Mouse (Mus musculus) midbrain, embryonic 10.5 days (tissue): ENCODE results near the gene Tmem9. TPM values are rescaled to one million over a fixed set of nuclear protein-coding genes. Genes with fewer than 3 reads are reported as not detected.

Experiments used
- DNase-seq: peaks from one replicate; pipeline ENCODE4 v3.0.0-alpha.2; 2017; ENCODE audit warnings: low spot score
- H3K27ac ChIP-seq: fragments of 300-500 bp; sonication (generic); replicated peaks from 2 replicates; pipeline ENCODE4 v1.5.1; 2016; ENCODE audit warnings: mild to moderate bottlenecking
- H3K27me3 ChIP-seq: fragments of 300-500 bp; sonication (generic); 2 replicates; pipeline ENCODE4 v1.6.1; 2016; ENCODE audit warnings: low read depth, mild to moderate bottlenecking; ENCODE audit not compliant: poor library complexity, severe bottlenecking
- H3K36me3 ChIP-seq: fragments of 300-500 bp; sonication (generic); 2 replicates; pipeline ENCODE4 v1.6.1; 2016; ENCODE audit warnings: mild to moderate bottlenecking, moderate library complexity
- H3K4me1 ChIP-seq: fragments of 300-500 bp; sonication (generic); 2 replicates; pipeline ENCODE4 v1.6.1; 2016
- H3K4me3 ChIP-seq: fragments of 300-500 bp; sonication (generic); 2 replicates; pipeline ENCODE4 v1.5.1; 2016; ENCODE audit warnings: mild to moderate bottlenecking, moderate library complexity
- H3K9me3 ChIP-seq: fragments of 300-500 bp; sonication (generic); replicated peaks from 2 replicates; pipeline ENCODE4 v1.6.1; 2016; ENCODE audit warnings: mild to moderate bottlenecking
- WGBS: fragments of 180-500 bp; shearing (Covaris S2); methylation state at CpG from one replicate; pipeline ENCODE4 v1.1.7; 2016; 5-methylcytosine and 5-hydroxymethylcytosine counted together
- polyA plus RNA-seq: library from polyadenylated mRNA; unstranded; fragments of >200 nt; fragmentation: Nextera tagmentation; extraction: Ambion mirVana; gene quantifications from 2 replicates; pipeline ENCODE4 v1.2.1, GENCODE M21; 2016

The Tmem9 gene
- polyA plus RNA-seq, result 149 and 156 TPM in 2 replicates

DNA sequence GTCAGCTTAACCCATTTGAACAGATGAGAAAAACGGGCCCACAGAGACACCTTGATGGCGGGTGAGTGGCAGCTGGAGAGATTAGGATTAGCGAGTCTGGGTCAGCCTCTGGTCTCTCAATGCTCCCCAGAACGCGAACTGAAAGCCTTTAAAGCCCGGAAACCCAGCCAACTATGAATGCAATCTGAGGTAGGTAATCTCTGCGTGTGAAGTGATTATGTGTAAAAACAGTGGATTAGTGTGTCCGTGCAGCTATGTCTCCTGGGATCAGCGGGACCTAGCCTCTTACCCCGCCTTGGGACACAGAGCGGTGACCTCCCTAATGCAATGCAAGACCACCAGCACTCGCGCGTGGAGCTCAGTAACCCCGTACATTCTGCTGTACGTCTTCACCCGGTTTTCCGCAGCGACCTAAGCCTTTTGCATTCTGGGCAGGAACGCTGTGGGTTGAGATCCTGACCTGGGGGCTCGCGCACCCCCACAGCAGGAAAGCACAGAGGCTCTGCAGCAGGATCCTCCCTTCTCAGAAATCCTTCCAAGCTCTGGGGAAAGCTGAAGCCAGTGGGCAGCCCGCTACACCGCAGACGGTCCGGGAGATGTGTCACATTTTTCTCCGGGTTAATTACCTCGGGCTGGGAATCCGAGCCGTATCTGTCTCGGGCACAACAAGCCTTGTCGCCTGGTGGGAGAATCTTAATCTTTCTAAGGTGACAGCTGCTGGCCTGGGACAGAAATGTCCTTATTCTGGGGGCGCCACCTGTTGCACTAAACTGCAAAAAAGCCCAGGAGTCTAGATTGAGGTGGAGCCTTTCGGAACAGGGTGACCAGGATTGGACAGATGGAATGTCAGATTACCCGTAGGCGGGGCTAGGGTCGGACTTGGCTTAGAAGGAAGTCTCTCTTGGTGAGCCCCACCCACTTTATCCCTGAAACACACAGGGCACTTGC, at the start of gene Tmem9:
Tmem9 (plus strand) TSS at position 940 of the 948 bp plus-strand sequence.
- WGBS, result 2% methylated on average over 37 of the region's 37 CpGs
- 0 out of 2 replicates have a peak within 1 kb of the TSS, but pooled peaks have one; percentile 20 for H3K27ac ChIP-seq

DNA sequence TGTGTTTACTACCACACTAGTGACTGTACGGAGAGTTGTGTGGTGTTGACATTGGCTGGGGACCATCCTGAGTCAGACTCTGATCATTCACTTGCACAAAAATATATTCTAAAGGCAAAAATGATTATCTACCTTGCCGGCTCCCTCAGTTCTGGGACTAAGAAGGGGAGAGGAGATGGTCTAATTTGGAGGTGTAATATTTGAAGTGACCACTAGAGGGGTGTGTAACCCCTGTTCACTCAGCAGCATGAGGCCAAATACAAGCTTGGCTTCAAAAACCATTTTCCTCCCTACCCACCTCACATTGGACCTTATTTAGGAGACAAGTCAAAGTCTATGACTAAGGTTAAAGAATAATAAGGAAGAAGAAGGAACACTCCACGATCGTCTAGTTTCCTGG, 49.5 kb upstream of the Tmem9 start:
- H3K36me3 ChIP-seq, result no peaks in the 10 kb centered on the region

More for the DNA sequence above, at the start of gene Tmem9:
- Histone ChIP-seq H3K27me3 (peaks cover 40% of the 10 kb centered on the region), H3K4me3 (peak within 1 kb of the TSS; percentile 63), H3K36me3 (no peaks in the 10 kb centered on the region), H3K4me1 (peaks cover 14% of the 10 kb centered on the region), H3K9me3 (no peaks in the 10 kb centered on the region)
- peak; percentile 73 for DNase-seq

DNA sequence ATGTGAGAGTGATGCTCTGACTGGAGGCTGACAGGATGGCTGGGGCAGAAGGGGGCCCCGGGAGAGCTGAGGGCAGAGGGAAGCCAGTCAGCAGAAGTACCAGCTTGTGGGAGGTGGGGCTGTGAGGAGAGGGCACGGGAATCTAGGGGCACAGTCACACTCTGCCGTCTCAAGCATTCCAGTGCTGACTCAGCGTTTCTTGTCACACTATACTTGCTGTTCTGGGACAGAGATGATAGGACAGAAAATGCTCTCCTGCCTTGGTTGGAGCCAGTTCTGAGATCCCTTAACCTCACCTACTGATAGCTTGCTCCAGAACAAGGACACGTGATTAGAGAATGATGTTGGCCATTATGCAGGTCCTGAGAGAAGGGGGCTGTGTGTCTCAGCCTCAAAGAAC, 44.8 kb upstream of the Tmem9 start:
- Histone ChIP-seq H3K9me3 (no peaks in the 10 kb centered on the region), H3K4me1 (no peaks in the 10 kb centered on the region), H3K27me3 (no peaks in the 10 kb centered on the region), H3K27ac (no peak overlapping the region), H3K36me3 (no peaks in the 10 kb centered on the region), H3K4me3 (no peak overlapping the region)
- 81% methylated on average over 5 of the region's 5 CpGs for WGBS
- DNase-seq, result no peak

More for the DNA sequence above, 49.5 kb upstream of the Tmem9 start:
- WGBS, result 53% methylated on average over 4 of the region's 4 CpGs
- no peaks in the 10 kb centered on the region for H3K9me3 ChIP-seq
- no peak overlapping the region for H3K4me3 ChIP-seq
- no peak overlapping the region for H3K27ac ChIP-seq
- no peak for DNase-seq
- no peaks in the 10 kb centered on the region for H3K4me1 ChIP-seq
- no peaks in the 10 kb centered on the region for H3K27me3 ChIP-seq

DNA sequence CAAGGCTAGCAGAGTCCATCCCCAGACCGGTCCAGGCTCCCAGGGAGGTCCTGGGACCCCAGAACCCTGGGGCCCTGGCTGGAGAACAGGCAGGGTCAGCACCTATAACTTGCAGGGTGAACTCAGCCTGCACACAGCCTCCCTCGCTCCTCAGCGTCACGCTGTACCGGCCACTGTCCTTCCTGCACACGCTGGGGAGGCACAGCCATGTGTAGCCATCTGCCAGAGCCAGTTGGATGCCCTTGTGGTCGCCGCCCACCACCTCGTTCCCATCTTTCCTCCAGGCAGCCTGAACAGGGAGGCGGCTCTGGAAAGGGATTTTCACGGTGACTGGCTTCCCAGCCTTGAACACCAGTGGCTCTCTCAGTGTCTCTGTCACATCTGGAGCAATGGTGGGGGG, 43.4 kb upstream of the Tmem9 start:
- Histone ChIP-seq H3K36me3 (no peaks in the 10 kb centered on the region), H3K27me3 (no peaks in the 10 kb centered on the region), H3K27ac (0 out of 2 replicates have a peak overlapping the region, but pooled peaks have one; percentile 6), H3K9me3 (no peaks in the 10 kb centered on the region), H3K4me3 (no peak overlapping the region), H3K4me1 (no peaks in the 10 kb centered on the region)
- no peak for DNase-seq
- WGBS, result 74% methylated on average over 11 of the region's 11 CpGs

DNA sequence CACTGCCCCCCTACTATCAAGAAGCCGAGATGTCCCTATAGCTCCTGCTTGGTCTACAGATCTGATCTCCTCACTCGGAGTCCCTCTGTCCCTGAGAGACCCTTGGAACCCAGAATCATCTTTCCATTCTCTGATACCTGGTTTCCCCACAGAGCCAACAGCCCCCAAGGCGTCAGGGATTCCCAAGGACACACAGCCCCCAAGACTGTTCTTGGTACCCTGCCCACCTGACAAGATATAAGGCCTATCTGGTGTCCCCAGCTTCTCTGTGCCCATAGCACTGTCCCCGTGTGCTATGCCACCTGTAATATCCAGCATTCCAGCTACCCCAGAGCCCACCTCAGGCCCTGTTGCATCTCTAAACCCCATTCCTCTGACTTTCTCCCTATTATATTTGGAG, 40.2 kb upstream of the Tmem9 start:
- Histone ChIP-seq H3K27me3 (no peaks in the 10 kb centered on the region), H3K4me1 (no peaks in the 10 kb centered on the region; the same call in 1 of the 2 replicates), H3K36me3 (no peaks in the 10 kb centered on the region), H3K4me3 (no peak overlapping the region), H3K27ac (no peak overlapping the region), H3K9me3 (no peaks in the 10 kb centered on the region)
- 77% methylated on average over 4 of the region's 4 CpGs for WGBS
- no peak for DNase-seq

DNA sequence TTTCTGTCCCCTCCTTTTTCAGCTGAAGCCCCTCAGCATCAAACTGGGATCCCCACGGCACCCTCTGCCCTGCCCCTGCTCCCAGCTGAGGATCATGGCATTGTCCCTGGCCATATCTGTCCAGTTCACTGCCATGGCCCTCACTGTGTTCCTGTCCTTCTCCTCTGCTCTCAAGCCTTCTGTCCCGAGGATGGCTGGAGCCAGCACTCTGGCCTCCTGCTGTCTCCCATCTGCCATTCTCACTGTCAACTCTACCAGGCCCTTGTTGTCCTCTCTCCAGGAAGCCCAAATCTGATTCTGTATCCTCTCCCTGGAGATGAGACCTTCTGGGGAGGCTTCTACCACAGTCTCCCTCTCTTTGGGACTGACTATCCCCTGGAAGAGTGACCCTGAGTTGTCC, 37.5 kb upstream of the Tmem9 start:
- no peaks in the 10 kb centered on the region for H3K36me3 ChIP-seq
- 54% methylated on average over 2 of the region's 2 CpGs for WGBS
- no peaks in the 10 kb centered on the region for H3K9me3 ChIP-seq
- DNase-seq, result no peak
- H3K4me3 ChIP-seq, result no peak overlapping the region
- no peaks in the 10 kb centered on the region for H3K27me3 ChIP-seq
- H3K27ac ChIP-seq, result peak overlapping the region; percentile 43
- no peaks in the 10 kb centered on the region; the same call in 1 of the 2 replicates for H3K4me1 ChIP-seq

DNA sequence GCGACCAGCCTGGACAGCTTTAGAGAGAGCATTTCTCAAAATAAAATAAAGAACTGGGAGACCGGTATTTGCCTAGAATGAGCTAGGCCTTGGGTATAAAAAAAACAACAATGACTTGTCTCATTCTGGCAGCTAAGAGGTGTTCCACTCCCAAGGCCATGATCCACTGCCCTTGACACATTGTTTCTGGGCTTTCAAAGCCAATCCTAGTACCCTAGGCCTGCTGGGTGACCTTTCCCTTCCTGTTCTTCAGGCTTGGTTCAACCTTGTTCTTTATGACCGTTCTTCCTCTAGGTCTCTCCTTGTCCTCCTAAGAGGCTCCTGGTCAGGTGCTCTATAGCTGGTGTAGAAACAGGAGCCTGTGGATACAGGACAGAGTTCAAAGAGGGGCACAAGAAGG, 35.4 kb upstream of the Tmem9 start:
- Histone ChIP-seq H3K36me3 (no peaks in the 10 kb centered on the region), H3K4me3 (no peak overlapping the region), H3K27ac (no peak overlapping the region), H3K27me3 (no peaks in the 10 kb centered on the region), H3K9me3 (no peaks in the 10 kb centered on the region), H3K4me1 (no peaks in the 10 kb centered on the region; the same call in 1 of the 2 replicates)
- no peak for DNase-seq
- WGBS, result 96% methylated on average over 3 of the region's 3 CpGs

DNA sequence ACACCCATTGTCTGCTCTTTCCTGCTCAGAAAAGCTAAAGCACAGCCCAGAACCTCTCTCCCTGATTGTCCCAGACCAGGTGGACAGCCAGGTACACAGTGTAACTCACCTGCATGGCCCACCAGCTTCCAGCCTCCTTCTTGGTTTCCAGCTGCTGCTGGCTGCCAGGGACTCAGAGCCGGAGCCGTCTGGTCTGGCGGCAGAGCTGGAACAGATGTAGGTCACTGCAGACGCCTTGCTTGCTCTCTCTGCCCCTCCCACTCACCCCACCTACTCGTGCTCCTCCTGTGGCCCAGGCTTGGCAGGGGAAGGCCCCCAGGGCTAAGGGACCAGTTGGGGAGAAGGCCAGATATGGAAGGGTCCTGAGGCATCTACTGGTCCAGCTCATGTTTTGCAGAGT, 23.8 kb upstream of the Tmem9 start:
- DNase-seq, result no peak
- Histone ChIP-seq H3K36me3 (no peaks in the 10 kb centered on the region), H3K9me3 (no peaks in the 10 kb centered on the region), H3K4me3 (no peak overlapping the region), H3K27ac (no peak overlapping the region), H3K27me3 (no peaks in the 10 kb centered on the region), H3K4me1 (peaks cover 4% of the 10 kb centered on the region; the same call in 1 of the 2 replicates)
- WGBS, result 55% methylated on average over 5 of the region's 5 CpGs

DNA sequence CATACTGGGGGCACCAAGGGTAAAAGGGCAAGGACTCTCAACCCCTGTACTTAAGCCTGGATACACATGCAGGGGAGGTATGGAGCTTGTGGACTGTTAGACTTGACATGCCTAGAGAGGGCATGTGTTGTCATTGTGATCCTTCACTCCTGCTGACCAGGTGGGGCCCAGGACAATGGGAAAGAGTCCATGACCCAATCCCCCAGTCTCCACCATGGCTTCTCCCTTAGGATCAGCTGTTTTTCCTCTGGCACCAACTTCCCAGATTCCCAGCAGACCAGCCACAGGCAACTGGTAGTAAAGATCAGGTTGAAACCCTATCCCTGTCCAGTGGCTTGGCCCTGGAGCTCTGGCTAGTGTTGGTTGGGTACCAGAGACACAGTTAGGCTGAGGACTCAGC, 18.1 kb upstream of the Tmem9 start:
- Histone ChIP-seq H3K27me3 (no peaks in the 10 kb centered on the region), H3K4me1 (no peaks in the 10 kb centered on the region), H3K27ac (no peak overlapping the region), H3K4me3 (no peak overlapping the region), H3K36me3 (no peaks in the 10 kb centered on the region), H3K9me3 (no peaks in the 10 kb centered on the region)
- DNase-seq, result no peak

DNA sequence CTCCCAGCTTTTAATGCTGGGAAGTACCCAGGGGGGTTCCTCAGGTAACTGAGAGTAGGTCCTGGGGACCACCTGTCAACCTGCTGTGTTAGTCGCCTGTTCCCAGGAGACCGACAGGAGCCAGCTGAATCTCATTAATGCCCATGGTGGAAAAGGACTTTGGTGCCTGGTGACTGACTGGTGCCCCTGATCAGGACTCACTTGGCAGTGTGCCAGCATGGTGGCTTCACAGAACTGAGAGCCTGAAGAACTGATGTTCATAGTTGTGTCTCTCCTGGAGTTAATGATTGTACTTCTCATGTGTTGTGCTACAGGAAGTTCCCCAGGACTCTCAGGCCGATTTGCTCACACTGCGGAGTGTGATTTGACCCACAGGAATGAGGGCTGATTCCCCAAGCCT, 14.5 kb upstream of the Tmem9 start:
- DNase-seq, result no peak
- H3K4me1 ChIP-seq, result no peaks in the 10 kb centered on the region
- no peak overlapping the region for H3K4me3 ChIP-seq
- WGBS, result 82% methylated on average over 4 of the region's 4 CpGs
- no peaks in the 10 kb centered on the region for H3K9me3 ChIP-seq
- H3K27me3 ChIP-seq, result 0 out of 2 replicates have a peak, but pooled peaks cover 3% of the 10 kb centered on the region
- H3K36me3 ChIP-seq, result no peaks in the 10 kb centered on the region
- H3K27ac ChIP-seq, result no peak overlapping the region

DNA sequence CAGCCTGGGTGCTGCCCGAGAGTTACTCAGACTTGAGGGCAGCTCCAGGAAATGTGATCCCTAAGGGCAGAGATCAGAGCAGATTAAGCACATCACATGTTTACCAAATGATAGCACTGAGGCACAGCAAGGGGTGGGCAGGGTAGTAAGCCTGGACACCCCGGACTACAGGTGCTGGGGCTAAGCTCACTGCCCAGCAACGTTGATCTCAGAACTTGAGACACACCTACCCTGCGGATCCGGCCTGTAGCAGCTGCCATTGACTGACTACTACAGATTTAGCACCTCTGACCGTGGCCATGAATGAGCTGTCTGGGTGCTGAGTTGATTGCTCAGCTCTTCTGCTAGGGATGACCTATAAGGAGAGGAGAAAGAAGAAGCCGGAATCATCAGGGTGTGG, 10.4 kb upstream of the Tmem9 start:
- Histone ChIP-seq H3K36me3 (no peaks in the 10 kb centered on the region), H3K27ac (no peak overlapping the region), H3K4me1 (no peaks in the 10 kb centered on the region), H3K9me3 (0 out of 2 replicates have a peak, but pooled peaks cover 5% of the 10 kb centered on the region), H3K27me3 (0 out of 2 replicates have a peak, but pooled peaks cover 3% of the 10 kb centered on the region), H3K4me3 (no peak overlapping the region)
- DNase-seq, result no peak
- WGBS, result 74% methylated on average over 7 of the region's 7 CpGs

DNA sequence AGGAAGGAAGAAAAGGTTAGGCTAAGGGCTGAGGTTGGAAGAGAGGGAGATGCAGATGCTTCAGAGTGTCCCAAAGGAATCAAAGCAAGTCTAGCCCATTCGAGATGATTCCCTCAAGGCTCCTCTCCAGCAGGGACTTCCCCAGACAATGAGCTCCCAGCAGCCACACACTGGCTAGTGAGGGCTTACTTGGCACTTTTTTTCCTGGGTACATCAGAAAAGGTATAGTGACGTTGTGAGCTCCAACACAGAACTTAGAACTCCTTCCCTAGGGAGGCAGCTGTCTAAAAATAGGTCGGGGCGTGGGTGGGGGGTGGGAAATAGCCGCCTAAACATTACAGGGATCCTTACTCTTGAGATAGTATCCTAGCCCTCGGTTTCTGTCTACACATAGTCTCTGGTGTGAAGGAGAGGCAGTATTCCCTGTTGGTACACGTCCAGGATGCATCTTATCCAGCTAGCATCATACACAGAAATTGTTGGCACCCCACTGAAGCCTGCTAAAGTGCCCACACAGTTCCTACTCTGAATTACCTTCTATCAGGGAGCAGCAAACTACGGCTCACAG, 8.1 kb upstream of the Tmem9 start:
- no peaks in the 10 kb centered on the region for H3K36me3 ChIP-seq
- no peak for DNase-seq
- WGBS, result 64% methylated on average over 8 of the region's 8 CpGs
- no peaks in the 10 kb centered on the region for H3K4me1 ChIP-seq
- no peak overlapping the region for H3K27ac ChIP-seq
- 0 out of 2 replicates have a peak, but pooled peaks cover 5% of the 10 kb centered on the region for H3K9me3 ChIP-seq
- no peak overlapping the region for H3K4me3 ChIP-seq
- H3K27me3 ChIP-seq, result peaks cover 7% of the 10 kb centered on the region

DNA sequence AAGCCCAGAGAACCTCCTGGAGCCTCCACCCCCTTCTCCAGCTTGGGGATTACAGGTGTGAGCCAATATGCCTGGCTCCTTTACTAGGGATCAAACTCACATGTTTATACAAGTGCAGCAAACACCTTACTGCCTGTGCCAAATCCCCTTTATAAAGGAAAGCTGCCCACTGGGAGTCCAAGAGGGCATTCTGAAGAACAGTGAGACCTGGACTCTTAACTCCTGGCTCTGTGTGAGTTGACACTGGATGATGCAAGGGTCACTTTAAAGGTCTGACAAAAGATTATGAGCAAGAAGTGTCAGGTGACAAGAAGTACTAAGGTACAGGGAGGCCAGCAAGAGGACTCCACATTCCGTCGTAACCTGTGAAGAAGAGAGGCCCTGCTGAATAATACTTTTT, 6.5 kb upstream of the Tmem9 start:
- H3K4me1 ChIP-seq, result no peaks in the 10 kb centered on the region
- H3K9me3 ChIP-seq, result 0 out of 2 replicates have a peak, but pooled peaks cover 5% of the 10 kb centered on the region
- H3K27ac ChIP-seq, result no peak overlapping the region
- no peak for DNase-seq
- H3K4me3 ChIP-seq, result no peak overlapping the region
- peaks cover 22% of the 10 kb centered on the region for H3K27me3 ChIP-seq
- no peaks in the 10 kb centered on the region for H3K36me3 ChIP-seq
- 88% methylated on average over 2 of the region's 2 CpGs for WGBS
